Mouse (Mus musculus) B cell, adult 67 days (primary cell): Measurements from ENCODE around the gene Olfm2. TPM values are rescaled to one million over a fixed set of nuclear protein-coding genes. Genes with fewer than 3 reads are reported as not detected.

Source experiments
- total RNA-seq, 2 experiments: library from RNA; stranded (reverse); gene quantifications; 4 replicates each; pipeline ENCODE4 v1.2.4; 2023

Gene Olfm2
- not detected for total RNA-seq

DNA sequence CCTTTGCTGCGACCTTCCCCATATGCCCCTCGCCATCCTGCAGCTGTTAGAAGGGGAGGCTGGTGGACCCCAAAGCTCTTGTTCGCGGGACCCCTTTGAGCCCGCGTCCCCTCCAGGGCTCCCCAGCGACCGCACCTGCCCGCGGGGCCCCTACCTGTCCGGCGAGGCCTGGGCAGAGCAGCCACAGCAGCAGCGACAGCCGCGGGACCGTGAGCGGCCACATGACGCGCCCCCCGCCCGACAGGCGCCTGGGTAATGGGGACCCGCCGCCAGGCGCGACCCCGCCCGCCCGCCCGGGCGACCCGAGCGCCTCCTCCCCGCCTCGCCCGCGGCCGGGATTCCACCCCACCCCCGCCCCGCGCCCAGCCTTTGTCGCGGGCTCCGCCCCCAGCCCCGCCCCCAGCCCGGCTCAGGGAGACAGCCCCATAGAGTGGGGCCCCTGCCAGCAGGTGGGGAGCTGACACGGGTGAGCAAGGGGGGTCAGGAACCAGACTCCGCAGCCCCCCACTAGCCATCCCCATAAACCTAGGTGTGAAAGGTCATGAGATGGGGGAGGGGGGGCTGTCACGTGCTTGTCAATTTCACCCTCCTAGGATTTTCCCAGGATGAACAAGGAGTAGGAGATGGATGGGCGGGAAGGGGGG is at the start of gene Olfm2:
Gene Olfm2 (minus strand): TSS at position 333 of the 644 bp plus-strand sequence.

DNA sequence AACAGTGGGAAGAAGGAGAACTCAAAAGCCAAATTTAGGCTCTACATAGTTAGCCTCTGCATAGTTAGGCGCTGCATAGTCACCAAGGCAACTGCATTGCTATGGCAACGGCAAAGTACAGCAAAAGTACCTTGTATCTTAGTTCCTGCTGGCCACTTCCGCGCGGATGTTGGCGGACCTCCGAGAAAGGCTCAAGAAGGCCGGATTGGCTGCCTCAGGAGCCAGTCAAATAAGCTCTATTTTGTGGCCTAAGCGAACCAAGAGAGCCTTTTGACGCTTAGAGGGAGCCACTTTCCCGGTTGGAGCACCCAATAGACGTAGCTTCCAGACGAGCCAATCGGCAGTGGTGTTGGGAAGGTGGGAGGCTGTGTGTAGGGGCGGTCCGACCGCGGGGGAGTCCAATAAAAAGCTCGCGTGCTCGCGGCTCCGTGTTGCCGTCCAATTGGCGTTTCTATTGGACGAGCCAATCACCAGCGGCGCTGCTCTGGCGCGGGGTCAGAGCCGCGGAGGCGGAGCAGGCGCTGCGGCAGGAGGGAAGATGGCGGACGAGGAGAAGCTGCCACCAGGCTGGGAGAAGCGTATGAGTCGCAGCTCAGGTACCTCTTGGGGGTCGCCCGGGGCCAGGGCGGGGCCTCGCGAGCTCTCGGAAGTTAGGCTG is 94.4 kb downstream of the Olfm2 start, which contains the start of gene Pin1:
Gene Pin1 (plus strand): TSS at position 494 of the 658 bp plus-strand sequence.

DNA sequence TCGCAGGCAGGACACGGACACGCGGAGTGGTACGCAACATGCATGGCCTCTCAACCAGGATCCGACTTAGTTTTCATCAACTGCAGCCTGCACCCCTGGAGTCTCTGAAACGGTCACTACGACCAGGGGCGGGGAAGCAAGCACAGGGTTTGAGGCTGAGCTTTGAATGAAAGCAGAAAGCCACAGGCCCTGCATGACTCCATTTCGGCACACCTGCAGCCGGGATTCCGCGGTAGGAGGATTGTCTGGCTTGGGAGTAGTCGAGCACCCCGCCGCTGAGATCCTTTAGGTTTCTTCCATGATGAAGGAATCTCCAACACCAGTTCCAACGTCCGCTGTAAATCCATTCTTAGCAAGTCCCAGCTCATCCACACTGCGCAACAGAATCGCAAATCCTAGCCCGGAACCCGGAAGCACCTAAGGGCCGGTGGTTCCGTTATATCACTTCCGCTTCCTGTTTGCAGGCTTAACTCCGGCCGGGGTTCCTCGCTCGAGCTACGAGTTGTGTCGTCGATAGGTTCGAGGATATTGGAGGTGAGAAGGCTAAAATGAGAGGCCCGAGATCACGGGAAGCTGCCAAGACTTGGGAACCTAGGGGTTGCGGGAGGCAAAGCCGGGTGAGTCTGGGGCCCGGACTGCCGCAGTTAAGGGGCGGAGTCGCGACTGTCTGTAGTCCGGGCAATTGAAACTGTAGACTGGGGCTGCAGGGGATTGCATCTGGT is 101.6 kb downstream of the Olfm2 start, which contains the start of gene Fbxl12:
Gene Fbxl12 (minus strand): TSS at position 408 of the 722 bp plus-strand sequence.

DNA sequence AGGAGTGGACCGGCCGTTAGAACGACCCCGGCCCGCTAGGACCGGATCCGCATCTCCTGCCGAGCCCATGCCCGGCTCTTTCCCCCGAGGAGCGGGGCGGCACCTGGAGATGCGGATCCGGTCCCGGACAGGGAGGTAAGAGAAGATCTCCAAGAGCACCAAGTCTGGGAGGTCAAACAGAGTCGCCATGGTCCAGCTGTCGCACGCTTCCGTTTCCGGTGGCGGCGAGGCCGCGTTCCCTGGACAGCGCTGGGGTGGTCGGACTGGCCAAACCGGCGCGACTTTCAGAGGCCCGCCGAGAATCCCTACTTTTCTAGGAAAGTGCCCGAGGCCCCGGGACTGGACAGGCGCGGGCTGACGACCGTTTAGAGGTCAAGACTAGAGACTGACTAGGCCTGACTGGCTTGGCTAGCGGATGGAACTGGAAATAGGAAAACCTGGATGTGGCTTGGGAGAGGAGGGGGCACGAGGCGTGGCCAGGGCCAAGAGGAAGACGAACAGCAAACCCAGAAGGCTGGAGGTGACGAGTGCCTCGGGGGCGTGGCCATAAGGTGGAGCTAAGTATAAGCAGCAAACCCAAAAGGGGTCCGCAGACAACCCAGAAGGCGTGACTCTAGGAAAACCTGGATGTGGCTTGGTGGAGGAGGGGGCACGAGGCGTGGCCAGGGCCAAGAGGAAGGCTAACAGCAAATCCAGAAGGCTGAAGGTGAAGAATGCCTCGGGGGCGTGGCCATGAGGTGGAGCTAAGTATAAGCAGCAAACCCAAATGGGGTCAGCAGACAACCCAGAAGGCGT is 103.9 kb downstream of the Olfm2 start, which contains the start of gene Ubl5:
Gene Ubl5 (plus strand): TSS at position 778 of the 795 bp plus-strand sequence.

Other genes with a start within 250 kb of the Olfm2 start
- gene Zfp266, start 224.9 kb downstream of the Olfm2 start, total RNA-seq = 10 to 100 TPM; 39.8 to 42.2 TPM
- gene Zfp846, start 165.1 kb downstream of the Olfm2 start, total RNA-seq = 1 to 10 TPM; 8.9 to 9.1 TPM
- gene Ubl5, start 103.5 kb downstream of the Olfm2 start, total RNA-seq = 100 to 1,000 TPM; 357 to 362 TPM
- 10 to 100 TPM; 87.5 to 95.9 TPM for gene Fbxl12, start 101.6 kb downstream of the Olfm2 start, total RNA-seq
- gene Pin1, start 94.3 kb downstream of the Olfm2 start, total RNA-seq = 10 to 100 TPM; 18.0 to 18.3 TPM
- 1 to 10 TPM; 1.1 to 1.7 TPM for gene Col5a3, start 68.7 kb upstream of the Olfm2 start, total RNA-seq
- not detected for gene Rdh8, start 72.2 kb upstream of the Olfm2 start, total RNA-seq
- gene A230050P20Rik, start 122.3 kb upstream of the Olfm2 start, total RNA-seq = 10 to 100 TPM; 46.3 to 59.5 TPM
- gene Angptl6, start 133.4 kb upstream of the Olfm2 start, total RNA-seq = 1 to 10 TPM in 1 of 2 experiments, under 1 TPM in 1; 0.71 to 1.0 TPM
- 100 to 1,000 TPM; 123 to 133 TPM for gene Ppan, start 141.8 kb upstream of the Olfm2 start, total RNA-seq
- 100 to 1,000 TPM; 184 to 200 TPM for gene Eif3g, start 152.3 kb upstream of the Olfm2 start, total RNA-seq
- 10 to 100 TPM; 76.1 to 83.9 TPM for gene Dnmt1, start 213.5 kb upstream of the Olfm2 start, total RNA-seq
- 1 to 10 TPM; 2.5 to 3.1 TPM for gene S1pr2, start 230.4 kb upstream of the Olfm2 start, total RNA-seq